Mouse (Mus musculus) B cell, adult 67 days (primary cell): ENCODE results near the gene Nptx1. TPM values are rescaled to one million over a fixed set of nuclear protein-coding genes. Genes with fewer than 3 reads are reported as not detected.

ENCODE experiments used
- total RNA-seq, 2 experiments: library from RNA; stranded (reverse); gene quantifications; 4 replicates each; pipeline ENCODE4 v1.2.4; 2023

Nptx1 gene
- not detected for total RNA-seq

GRCm38 (mm10) chr11:119547183-119547921 is at the start of gene Nptx1:
Gene Nptx1 (minus strand): TSS chr11:119547753.

DNA sequence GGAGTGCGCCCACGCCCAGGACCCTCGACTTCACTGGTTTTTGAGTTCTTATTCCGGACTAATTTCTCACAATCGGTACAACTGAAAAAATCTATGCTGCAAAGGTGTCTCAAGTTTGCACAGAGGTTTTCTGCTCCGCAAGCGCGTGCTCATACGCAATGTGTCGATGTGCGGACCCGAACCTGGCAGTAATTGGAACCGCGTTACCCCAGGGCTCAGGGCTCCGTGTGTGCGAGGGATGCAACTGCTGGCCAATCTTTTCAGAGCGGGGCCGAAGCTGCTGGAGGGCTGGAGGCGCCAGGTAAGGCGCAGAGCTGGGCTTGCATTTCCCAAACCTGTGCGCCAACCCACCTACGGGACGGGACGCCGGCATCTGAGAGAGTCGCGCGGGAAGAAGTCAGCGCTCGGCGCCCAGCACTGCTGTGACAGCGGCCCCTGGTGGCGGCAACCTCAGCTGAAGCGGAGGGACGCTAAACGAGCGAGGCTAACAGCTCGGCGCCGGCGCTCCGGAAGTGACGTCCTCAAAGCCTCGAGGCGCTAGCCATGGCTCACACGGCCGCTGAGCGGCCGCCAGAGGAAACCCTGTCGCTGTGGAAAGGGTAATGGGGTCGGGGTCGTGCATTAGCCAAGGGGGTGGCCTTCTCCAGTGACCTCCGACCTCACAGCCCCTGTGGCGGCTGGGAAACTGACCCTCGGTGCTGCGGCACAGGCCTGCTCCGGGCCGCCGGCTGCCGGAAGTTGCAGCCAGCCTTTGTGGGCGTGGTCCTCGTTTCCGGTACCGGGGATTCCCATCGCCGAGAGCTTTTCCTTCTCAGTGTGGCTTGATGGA is 56.5 kb downstream of the Nptx1 start, which contains the start of gene Endov:
Endov (plus strand) TSS at position 487 of the 829 bp plus-strand sequence.

Other genes starting within 250 kb of the Nptx1 start
- gene Eif4a3, start 247.7 kb downstream of the Nptx1 start, total RNA-seq: 100 to 1,000 TPM; 224 to 227 TPM
- not detected for gene Card14, start 240.0 kb downstream of the Nptx1 start, total RNA-seq
- gene Sgsh, start 192.2 kb downstream of the Nptx1 start, total RNA-seq: 10 to 100 TPM; 23.8 to 38.0 TPM
- gene Slc26a11, start 192.2 kb downstream of the Nptx1 start, total RNA-seq: 10 to 100 TPM; 26.6 TPM
- 100 to 1,000 TPM in 1 of 2 experiments, 10 to 100 TPM in 1; 91.8 to 129 TPM for gene Rnf213, start 154.7 kb downstream of the Nptx1 start, total RNA-seq
- gene Endov, start 56.4 kb downstream of the Nptx1 start, total RNA-seq: 10 to 100 TPM; 29.8 to 33.3 TPM
- gene Rptor, start 55.2 kb upstream of the Nptx1 start, total RNA-seq: 10 to 100 TPM; 65.1 to 67.2 TPM